Mouse (Mus musculus) cerebellum, adult (tissue): ENCODE measurements around the gene Scn8a.
"Not testable (repeated sequence)": the region's sequence is repeated elsewhere in the genome, so short reads cannot be mapped to it uniquely, and the experiment has no call there.

Source experiments
- ATAC-seq: cut with Nextera tagmentation; 2 replicates; pipeline ENCODE4 v1.9.2; 2017; ENCODE audit warnings: mild to moderate bottlenecking, moderate library complexity, mixed read lengths; ENCODE audit not compliant: insufficient number of reproducible peaks, low FRiP score, low TSS enrichment

Scn8a gene

DNA sequence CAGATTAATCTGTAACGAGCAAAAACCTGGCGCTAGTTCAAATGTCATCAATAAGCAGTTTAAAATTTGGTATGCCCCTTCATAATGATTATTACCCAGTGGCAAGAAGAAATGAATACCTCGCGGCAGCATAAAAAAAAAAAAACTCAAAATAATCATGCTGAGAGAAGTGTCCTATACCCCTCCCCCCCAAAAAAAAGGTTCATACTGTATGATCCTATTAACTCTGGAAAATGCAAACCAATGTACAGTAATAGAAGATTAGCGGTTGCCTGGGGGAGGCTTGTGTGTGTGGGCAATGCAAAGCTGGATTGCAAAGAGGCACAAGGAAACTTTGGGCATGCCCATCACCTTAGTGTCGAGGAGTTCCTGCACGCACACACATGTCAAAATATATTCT lies at the start of gene Scn8a:
TSS of gene Scn8a (plus strand) at position 301 of the 400 bp plus-strand sequence.
- no peak for ATAC-seq

DNA sequence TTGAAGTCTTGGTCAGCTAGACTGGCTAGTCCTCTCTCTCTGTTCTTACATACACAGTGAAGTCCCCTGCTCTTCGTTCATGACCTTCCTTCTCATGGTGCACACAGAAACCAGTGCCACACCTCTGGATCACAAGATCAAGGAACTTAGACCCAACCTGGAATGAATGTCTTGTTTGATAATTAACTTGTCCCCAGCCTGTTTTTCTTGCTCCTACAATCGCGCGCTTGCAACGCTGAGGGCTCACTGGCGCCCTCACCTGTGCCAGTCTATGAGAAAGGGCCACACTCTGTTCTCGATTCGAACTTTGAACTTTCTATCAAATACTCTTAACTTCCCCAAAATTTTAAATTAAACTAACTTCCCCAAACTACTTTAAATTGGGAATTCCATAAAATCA lies 47.8 kb upstream of the Scn8a start:
- no peak for ATAC-seq

DNA sequence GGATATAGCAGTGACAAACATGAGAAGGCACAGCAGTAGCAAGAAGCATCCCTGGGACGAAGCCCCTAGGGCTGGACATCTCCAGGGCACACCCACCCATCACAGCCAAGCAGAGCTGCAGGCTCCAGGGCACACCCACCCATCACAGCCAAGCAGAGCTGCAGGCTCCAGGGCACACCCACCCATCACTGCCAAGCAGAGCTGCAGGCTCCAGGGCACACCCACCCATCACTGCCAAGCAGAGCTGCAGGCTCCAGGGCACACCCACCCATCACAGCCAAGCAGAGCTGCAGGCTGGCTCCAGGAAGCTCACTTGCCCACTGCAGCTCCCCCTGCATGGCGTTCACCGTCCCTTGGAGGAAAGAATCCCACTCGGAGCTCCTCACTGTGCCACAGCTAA lies 47.3 kb upstream of the Scn8a start:
- not testable (repeated sequence) for ATAC-seq

DNA sequence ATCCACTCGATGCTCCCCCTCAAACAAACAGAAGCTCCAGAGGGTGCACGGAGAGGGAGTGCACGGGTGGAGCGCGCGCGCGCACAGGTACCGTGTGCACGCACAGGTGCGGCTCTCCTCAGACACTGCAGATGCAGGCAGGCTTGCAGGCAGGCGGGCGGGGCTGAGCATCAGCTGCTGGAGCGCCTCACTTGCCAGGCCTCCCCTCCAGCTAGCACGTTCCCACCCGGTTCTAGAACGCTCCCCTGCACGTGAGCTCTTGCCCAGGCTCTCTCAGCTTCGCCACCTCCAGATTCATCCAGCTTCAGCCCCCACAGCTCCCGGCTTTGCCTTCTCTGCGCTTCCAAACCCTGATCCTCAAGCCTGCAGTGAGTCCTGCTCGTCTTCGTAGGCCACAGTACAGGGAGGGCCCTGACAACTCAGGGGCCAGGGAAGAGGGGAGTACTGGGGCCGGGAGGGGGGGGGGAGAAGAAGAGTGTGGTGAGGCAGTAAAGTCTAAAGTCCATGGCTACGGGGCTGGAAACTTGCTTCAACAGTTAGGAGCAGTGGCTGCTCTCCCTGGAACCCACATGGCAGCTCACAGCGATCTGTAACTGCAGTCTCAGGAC lies 44.3 kb upstream of the Scn8a start:
- ATAC-seq = no peak

DNA sequence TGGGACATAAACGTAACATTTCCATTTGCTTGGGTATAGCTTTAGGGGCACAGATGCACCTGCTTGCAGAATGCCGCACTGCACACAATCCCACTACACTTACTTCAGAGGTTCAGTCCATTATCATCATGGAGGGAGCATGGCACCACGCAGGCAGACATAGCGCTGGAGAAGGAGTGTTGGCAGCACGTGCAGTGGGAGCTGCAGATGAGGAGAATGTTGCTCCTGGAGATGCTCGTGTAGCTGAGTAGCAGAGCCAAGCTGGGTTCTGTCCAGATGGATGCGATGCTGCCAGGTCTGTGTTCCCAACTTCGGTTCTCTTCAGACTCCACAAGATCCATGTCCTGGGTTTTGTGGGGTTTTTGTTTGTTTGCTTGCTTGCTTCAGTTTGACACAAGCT lies 43.6 kb upstream of the Scn8a start:
- ATAC-seq = no peak

DNA sequence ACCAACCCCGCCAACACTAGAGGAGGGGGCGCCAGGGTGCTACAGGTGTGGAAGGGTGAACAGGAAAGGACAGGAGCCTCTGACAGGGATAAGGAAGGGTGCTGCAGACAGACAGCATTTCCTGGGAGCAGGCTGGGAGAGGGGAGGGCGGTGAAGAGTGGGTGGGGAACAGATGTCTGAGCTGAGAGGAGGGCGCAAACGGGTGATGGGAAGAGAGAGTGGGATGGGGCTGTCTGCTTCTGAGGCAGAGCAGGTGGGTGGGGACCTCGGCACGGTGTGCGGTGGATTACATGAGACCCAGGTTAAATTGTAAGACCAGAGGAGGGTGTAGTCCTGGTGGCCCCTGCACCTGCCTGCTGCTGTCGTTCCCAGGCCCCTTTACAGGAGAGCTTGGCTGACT lies 39.9 kb upstream of the Scn8a start:
- ATAC-seq = no peak

DNA sequence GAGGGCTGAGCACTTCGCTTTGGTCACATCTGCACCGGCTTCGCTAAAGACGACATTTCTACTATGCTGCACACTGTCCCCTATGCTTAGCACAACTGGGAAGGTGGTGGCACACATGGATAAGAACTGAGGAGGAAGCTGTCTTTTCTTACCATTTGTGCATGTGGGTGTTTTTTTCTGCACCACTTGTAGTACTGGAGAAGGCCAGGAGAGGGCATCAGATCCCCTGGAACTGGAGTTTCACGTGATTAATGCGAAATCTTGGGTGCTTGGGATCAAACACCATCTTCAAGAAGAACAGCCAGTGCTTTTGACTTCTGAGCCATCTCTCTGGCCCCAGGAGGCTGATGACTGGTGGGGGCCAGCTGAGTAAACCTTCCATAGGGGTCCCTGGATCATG lies 39.0 kb upstream of the Scn8a start:
- ATAC-seq = no peak

DNA sequence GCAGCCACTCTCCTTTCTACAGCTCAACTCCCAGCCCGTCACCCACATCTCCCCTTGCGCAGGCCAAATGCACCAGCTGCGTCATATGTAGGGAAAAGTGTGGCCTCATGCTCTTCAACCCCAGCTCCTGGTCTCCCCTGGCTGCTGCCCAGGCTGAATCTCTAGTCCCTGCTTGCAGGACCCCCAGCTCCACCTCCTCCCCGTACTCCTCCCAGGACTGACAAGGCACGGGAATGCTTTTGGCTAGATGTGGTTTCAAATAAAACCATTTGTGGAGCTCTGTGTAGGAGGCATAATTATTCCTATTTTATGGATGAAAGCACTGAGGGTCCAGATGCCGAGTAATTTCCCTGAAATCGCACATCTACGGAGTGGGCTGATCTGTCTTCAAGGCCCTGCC lies 37.5 kb upstream of the Scn8a start:
- ATAC-seq = no peak

DNA sequence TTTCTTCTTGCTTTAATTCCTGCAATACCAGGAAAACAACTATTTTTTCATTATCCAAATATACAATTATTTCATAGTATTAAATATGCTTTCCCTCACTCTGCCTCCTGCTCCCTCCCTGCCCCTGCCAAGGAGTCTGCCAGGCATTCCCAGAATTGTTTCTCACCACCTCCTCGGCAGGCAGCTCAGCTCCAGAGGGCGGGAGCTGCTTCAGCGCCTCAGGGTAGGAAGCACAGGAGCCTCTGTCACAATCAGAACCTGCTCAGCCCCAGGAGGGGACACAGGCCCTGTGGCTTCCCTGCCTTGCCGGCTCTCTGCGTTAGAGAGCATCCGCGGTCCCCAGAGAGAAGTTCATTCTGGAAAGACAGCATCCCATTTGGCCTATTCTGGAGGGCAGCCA lies 36.9 kb upstream of the Scn8a start:
- ATAC-seq = no peak

DNA sequence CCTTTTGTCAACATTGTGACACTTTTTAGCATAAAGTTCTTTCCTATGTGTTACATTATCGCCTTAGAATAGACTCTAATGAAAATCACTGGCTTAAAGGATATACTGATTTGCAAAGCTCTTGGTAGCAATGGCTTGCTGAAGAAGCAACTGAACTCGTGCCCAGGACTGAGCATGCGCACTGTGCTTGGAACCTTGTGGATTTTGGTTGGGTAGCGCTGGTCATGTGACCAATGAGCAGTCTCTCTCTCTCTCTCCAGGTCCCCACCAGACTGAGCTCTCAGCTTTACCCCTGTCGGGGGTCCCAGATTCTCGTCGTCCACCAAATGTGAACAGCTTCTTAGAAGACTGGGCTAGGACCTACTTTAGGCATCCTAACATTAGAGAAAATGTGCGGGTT lies 32.9 kb upstream of the Scn8a start:
- ATAC-seq = no peak

DNA sequence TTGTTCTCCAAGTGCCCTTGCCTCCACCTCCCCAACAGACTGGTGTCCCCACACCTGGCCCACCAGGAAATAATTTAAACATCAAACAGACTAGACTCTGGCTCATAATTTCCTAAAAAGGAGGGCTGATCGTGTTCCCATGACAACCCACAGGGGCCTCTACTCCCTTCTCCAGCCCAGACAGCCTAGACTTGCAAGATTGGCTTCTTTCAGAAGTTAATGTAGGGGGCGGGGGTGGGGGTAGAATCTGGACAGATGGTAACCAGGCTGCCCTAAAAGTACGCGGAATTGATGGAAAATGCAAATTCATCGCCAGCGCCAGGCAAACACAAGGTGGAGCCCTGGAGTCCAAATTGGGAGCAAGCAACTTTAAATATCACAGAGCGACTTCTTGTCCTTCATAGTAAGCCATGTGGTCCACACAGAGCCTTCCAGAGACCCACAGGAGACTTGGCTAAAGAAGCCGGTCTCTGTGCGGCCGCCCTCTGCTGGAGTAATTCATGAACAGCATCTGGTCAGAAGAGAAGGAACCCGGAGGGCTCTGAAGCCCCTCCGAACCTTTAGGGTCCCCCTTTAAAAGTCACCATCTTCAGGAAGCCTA lies 31.0 kb upstream of the Scn8a start:
- peak; percentile 92 for ATAC-seq

DNA sequence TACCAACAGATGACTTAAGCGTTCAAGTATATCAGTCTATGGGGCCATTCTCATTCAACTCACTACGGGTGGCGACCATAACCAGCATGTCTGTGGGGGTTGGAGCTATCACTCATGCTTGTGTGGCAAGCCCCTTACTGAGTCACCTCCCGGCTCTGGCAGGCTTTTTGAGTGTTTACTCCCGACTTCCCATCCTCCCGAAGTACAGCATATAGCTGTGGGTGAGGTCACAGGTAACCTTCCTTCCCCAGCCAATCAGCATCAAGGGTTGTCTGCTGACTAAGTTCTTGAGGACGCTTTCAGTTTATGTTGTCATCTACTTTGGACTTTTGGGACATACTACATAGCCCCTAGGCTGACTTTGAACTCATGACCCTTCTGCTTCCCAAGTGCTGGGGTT lies 25.3 kb upstream of the Scn8a start:
- no peak for ATAC-seq

DNA sequence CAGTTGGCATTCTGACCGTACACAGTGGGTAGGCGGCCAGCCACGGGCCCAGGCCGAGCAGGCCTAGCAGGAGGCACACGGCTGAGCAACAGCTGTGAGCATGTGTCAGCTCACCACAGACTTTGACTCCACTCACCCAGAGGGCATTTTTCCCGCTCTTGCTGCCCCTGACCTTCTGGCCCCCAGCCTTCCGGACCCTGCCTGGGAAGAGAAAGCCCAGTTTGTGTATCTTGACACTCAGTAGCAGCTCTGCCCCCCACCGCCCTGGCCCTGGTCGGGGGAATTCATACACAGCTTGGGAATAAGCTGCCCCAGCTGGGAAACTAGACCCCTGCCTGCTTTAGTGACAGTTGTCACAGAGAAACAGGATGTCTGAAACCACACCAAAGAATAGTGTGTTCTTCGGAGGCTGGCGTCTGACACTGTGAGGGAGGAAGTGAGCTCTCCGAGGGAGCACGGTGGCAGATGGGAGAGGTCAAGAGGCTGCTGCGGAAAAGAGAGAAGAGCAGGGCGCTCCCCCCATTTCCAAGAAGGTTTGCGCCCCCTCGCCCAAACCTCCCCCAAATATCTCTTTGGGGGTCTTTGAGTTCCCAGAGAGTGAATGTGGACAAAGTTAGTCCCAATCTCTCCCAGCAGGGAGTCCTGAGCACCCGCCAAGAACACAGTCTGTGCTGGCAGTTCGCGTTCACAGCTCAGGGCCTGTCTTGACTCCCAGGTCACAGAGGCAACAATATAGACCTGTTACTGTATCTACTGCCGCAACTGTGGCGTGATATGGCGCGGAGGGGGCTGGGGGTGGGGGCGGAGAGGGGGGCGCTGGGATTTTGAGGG lies 24.4 kb upstream of the Scn8a start:
- ATAC-seq = peak; percentile 45; the same call in 1 of the 2 replicates

DNA sequence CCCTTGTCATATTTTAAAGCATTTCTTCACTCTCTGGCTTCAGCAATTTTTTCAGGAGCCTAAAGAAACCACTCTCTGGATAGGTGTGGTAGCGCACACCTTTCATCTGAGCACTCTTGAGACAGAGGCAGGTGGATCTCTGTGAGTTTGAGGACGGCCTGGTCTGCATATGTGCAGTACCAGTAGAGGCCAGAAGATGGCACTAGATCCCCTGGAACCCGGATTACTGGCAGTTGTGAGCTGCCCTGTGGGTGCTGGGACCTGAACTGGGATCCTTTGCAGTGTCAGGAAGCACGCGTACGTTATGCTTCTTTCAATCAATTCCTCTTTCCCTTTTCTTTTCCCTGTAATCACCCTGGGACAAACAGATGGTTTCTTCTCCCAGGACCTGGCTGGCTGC lies 22.5 kb upstream of the Scn8a start:
- no peak for ATAC-seq

DNA sequence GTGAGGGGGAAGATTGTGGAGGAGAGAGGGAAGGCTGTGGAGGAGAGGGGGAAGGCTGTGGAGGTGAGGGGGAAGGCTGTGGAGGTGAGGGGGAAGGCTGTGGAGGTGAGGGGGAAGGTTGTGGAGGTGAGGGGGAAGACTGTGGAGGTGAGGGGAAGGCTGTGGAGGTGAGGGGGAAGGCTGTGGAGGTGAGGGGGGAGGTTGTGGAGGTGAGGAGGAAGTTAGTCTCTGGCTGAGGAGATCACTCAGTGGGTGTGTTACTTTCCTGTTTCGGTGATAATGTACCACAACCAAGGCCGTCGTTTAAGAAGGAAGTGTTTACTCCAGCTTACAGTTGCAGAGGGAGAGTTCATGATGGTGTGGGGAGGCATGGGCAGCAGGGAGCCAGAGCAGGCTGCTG lies 12.1 kb upstream of the Scn8a start:
- ATAC-seq = no peak

DNA sequence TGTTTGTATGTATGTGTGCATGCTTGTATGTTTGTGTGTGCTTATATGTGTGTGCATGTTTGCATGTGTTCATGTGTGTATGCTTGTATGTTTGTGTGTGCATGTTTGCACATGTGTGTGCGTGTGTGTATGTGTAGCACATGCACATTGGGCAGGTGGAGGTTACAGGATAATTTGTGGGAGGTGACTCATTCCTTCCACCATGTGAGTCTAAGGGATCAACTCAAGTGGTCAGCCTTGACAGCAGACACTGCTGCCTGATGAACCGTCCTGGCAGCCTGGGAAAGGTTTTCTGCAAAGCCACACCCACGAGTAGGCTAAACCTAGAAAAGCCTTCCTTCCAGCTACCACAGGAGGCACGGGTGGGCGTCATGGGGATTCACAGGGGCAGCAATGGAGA lies 8.8 kb upstream of the Scn8a start:
- no peak for ATAC-seq

DNA sequence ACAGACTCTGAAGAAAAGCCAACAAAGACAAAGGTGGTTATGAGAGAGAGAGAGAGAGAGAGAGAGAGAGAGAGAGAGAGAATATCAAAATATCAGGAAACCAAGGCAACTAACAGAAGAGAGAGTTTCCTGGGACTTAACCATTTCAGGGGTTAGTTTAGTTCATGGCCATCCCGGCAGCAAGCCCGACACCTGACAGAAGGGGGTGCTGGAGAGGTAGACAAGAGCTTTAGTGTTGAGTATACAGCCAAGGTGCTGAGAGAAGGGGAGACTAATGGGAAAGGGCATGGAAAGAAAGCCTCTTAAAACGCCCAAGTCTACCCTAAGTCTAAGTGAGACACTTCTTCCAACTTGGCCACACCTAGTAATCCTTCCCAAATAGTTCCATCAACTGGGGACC lies 4.1 kb upstream of the Scn8a start:
- no peak for ATAC-seq

DNA sequence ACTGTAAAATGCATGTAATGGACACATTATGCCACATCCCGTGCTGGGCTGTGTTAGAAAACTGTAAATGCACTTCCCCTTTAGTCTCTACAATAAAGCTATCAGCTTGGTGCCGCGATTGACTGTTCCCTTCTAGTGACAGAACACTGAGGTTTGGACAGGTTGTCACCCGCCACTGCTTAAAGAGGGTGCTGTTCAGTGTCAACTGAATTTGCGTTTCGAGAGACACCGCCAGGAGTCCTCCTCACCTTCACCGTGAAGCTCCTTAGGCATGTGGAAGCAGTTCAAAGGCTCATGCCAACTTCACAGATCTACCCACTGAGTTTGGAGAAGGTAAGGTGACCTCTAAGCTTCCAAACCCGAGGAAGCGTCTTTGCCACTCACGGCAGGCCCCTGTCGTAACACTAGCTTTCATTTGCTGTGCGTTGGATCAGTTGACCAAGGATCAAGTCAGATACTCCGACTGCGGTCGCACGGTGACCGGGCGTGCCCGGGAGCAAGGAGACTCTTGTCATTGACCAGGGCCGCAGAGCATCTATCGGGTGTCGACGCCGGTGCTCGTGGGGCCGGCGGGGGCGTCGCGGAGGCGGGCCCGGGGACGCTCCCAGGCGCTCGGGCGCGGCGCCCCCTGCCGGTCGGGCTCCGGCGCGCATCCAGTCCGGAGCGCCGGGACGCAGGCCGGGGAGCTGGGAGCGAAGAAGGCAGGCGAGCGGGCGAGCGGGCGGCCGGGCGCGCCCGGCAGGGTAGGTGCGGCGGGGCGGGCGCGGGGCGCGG lies 530 bp downstream of the Scn8a start:
- ATAC-seq = peak; percentile 78

DNA sequence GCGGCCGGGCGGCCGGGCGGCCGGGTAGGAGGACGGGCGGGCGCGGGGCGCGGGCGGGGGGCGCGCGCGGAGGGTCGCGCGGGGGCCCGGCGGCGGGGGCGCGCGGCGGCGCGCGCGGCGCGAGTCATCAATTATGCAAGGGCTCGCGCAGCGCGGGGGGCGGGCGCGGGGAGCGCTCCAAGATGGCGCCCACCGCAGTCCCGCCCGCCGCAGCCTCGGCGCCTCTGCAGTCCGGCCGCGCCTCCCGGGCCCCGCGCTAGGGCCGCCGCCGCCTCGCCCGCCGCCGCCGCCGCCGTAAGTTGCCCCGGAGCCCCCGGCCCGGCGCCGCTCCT lies 1.1 kb downstream of the Scn8a start:
- ATAC-seq = peak; percentile 56; the same call in 1 of the 2 replicates

DNA sequence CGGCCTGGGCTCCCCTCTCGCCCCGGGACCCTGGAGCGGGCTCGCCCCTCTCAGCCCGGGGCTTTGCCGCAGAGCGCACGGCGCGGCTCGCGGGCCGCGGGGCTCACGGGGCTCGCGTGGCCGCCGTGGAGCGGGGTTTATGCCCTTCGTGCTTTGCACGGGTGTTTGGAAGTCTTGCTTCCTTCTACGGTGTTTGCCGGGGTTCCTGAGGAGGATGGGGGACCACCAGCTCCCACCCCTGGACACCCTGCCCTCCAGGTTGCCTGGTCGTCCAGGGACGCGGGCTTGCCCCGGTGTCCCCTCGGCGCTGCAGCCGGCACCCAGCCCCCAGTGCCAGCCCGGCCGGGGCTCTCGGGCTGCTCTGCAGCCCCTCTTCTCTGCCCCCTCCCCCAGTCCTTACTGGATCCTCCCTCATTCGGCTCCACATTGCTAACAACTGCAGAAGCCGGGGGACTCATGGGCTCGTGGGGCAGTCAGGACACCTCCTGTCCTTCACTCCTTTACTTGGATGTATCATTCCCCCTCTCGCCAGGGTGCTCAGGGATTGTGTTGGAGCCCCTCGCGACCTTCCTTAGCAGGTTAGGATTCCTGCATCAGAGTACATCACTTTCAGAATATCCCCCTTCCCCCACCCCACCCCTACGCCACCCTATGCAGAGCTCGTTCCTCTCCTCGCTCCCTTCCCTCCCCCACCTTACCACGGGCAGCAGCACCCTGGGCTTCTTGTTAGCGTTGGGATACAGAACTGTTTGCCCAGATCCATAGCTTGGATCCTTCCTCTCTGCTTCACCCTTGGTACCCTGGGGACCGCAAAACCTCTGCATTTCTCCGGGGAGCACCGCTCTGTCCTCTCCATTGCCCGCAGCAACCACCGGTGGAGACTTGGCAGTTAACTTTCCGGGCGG lies 1.7 kb downstream of the Scn8a start:
- peak; percentile 10; the same call in 1 of the 2 replicates for ATAC-seq
